Mouse (Mus musculus): ENCODE results near the gene Olfr1130.
"Not testable (repeated sequence)": the region's sequence is repeated elsewhere in the genome, so short reads cannot be mapped to it uniquely, and the experiment has no call there.

Gene Olfr1130

GRCm38 (mm10) chr2:87605912-87606311, at the start of gene Olfr1130:
Gene Olfr1130, plus strand, starts transcription at chr2:87606212.
- not testable (repeated sequence) for DNase-seq

- DNase-seq, result not testable (repeated sequence)
Measured at GRCm38 (mm10) chr2:87573602-87574001, 32.4 kb upstream of the Olfr1130 start, which contains the start of gene Olfr1129. Gene Olfr1129, plus strand, starts transcription at chr2:87573902.

DNA sequence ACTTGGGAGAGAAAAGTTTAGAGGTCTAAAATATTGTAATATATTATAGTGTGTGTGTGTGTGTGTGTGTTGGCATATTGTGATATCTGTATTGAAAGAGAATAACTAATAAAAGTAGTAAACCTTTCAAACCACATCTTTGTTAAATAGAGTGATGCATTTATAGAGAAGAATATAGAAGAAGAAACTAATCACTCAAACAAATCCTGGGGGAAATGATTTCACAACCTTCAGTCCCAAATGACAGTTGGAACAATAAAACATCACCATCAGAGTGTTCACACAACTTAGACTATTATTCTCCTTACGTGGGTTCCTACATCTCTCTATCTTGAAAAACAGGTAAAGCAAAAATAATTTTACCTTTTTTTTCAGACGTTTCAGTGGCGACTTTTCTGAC, 20.8 kb downstream of the Olfr1130 start, which contains the start of gene Olfr1131:
Gene Olfr1131 (plus strand): TSS at position 301 of the 400 bp plus-strand sequence.
- no peak for DNase-seq

- no peak for DNase-seq
Measured at GRCm38 (mm10) chr2:87637435-87637834, 31.4 kb downstream of the Olfr1130 start, which contains the start of gene Olfr1132. Gene Olfr1132, minus strand, starts transcription at chr2:87637535.

GRCm38 (mm10) chr2:87642441-87642840, 36.4 kb downstream of the Olfr1130 start:
- DNase-seq, result no peak

GRCm38 (mm10) chr2:87647274-87647673, 41.3 kb downstream of the Olfr1130 start, which contains the start of gene Olfr1133:
Gene Olfr1133, minus strand, starts transcription at chr2:87647374.
- no peak for DNase-seq

GRCm38 (mm10) chr2:87658360-87658759, 52.3 kb downstream of the Olfr1130 start, which contains the start of gene Olfr1134:
Gene Olfr1134, minus strand, starts transcription at chr2:87658460.
- DNase-seq, result no peak
